Mouse (Mus musculus): Measurements from ENCODE around the gene Insm1. TPM values are rescaled to one million over a fixed set of nuclear protein-coding genes. Genes with fewer than 3 reads are reported as not detected.

Insm1 gene
- polyA plus RNA-seq, 1 experiment from 2014 or later, result 1.1 TPM

- no peaks in the 10 kb centered on the region for H3K36me3 ChIP-seq
- H3K27me3 ChIP-seq (replicated peaks), result peaks cover 74% of the 10 kb centered on the region
- no peak for ATAC-seq
- H3K4me2 ChIP-seq (replicated peaks), result peak overlapping the region; percentile 56
- H3K4me3 ChIP-seq (replicated peaks), result peak overlapping the region; percentile 21
- H3K9ac ChIP-seq, result no peak overlapping the region
- H3K27ac ChIP-seq, result no peak overlapping the region
- H3K4me1 ChIP-seq (replicated peaks), result peaks cover 35% of the 10 kb centered on the region
- under 1% methylated on average over 40 of the region's 40 CpGs for WGBS
- H3K9me3 ChIP-seq, result no peaks in the 10 kb centered on the region
Measured at GRCm38 (mm10) chr2:146218161-146218691, 3.5 kb upstream of the Insm1 start.

- H3K27me3 ChIP-seq (replicated peaks), result peaks cover 82% of the 10 kb centered on the region
- no peak for ATAC-seq
- H3K4me3 ChIP-seq (replicated peaks), result no peak overlapping the region
- no peak overlapping the region for H3K9ac ChIP-seq
- no peak overlapping the region for H3K4me2 ChIP-seq (replicated peaks)
- WGBS, result 3% methylated on average over 19 of the region's 19 CpGs
- peaks cover 39% of the 10 kb centered on the region for H3K4me1 ChIP-seq (replicated peaks)
- no peaks in the 10 kb centered on the region for H3K9me3 ChIP-seq
- H3K36me3 ChIP-seq, result no peaks in the 10 kb centered on the region
- H3K27ac ChIP-seq, result no peak overlapping the region
Measured at GRCm38 (mm10) chr2:146218881-146219535, 2.7 kb upstream of the Insm1 start.

GRCm38 (mm10) chr2:146219791-146220190 is 1.9 kb upstream of the Insm1 start:
- 16% methylated on average over 11 of the region's 11 CpGs for WGBS
- ATAC-seq, result no peak
- peaks cover 39% of the 10 kb centered on the region for H3K4me1 ChIP-seq (replicated peaks)
- no peak overlapping the region for H3K9ac ChIP-seq
- no peak overlapping the region for H3K4me3 ChIP-seq (replicated peaks)
- peaks cover 81% of the 10 kb centered on the region for H3K27me3 ChIP-seq (replicated peaks)
- no peaks in the 10 kb centered on the region for H3K9me3 ChIP-seq
- no peaks in the 10 kb centered on the region for H3K36me3 ChIP-seq
- H3K4me2 ChIP-seq (replicated peaks), result no peak overlapping the region
- no peak overlapping the region for H3K27ac ChIP-seq

GRCm38 (mm10) chr2:146220591-146221075 is 1.1 kb upstream of the Insm1 start:
- no peaks in the 10 kb centered on the region for H3K9me3 ChIP-seq
- ATAC-seq, result no peak
- no peaks in the 10 kb centered on the region for H3K36me3 ChIP-seq
- 2% methylated on average over 20 of the region's 24 CpGs for WGBS
- peaks cover 82% of the 10 kb centered on the region for H3K27me3 ChIP-seq (replicated peaks)
- H3K4me2 ChIP-seq (replicated peaks), result peak overlapping the region; percentile 98
- H3K4me3 ChIP-seq (replicated peaks), result peak overlapping the region; percentile 51
- no peak overlapping the region for H3K9ac ChIP-seq
- no peak overlapping the region for H3K27ac ChIP-seq
- peaks cover 39% of the 10 kb centered on the region for H3K4me1 ChIP-seq (replicated peaks)

- peak overlapping the region; percentile 51 for H3K4me3 ChIP-seq (replicated peaks)
- ATAC-seq, result peak; percentile 71
- peak overlapping the region; percentile 32; the same call in 1 of the 2 replicates for H3K9ac ChIP-seq
- H3K27me3 ChIP-seq (replicated peaks), result peaks cover 84% of the 10 kb centered on the region
- under 1% methylated on average over 44 of the region's 44 CpGs for WGBS
- peaks cover 39% of the 10 kb centered on the region for H3K4me1 ChIP-seq (replicated peaks)
- H3K4me2 ChIP-seq (replicated peaks), result peak overlapping the region; percentile 98
- H3K36me3 ChIP-seq, result no peaks in the 10 kb centered on the region
- no peak overlapping the region for H3K27ac ChIP-seq
- H3K9me3 ChIP-seq, result no peaks in the 10 kb centered on the region
Measured at GRCm38 (mm10) chr2:146221929-146222278, 183 bp downstream of the Insm1 start.

GRCm38 (mm10) chr2:146222279-146223175 is 806 bp downstream of the Insm1 start:
- WGBS, result under 1% methylated on average over 114 of the region's 133 CpGs
- H3K4me2 ChIP-seq (replicated peaks), result peak overlapping the region; percentile 98
- H3K9me3 ChIP-seq, result no peaks in the 10 kb centered on the region
- H3K27ac ChIP-seq, result 0 out of 2 replicates have a peak overlapping the region, but pooled peaks have one; percentile 6
- H3K36me3 ChIP-seq, result no peaks in the 10 kb centered on the region
- H3K9ac ChIP-seq, result peak overlapping the region; percentile 32; the same call in 1 of the 2 replicates
- H3K27me3 ChIP-seq (replicated peaks), result peaks cover 86% of the 10 kb centered on the region
- peaks cover 39% of the 10 kb centered on the region for H3K4me1 ChIP-seq (replicated peaks)
- peak overlapping the region; percentile 51 for H3K4me3 ChIP-seq (replicated peaks)
- peak; percentile 18; the same call in 1 of the 2 replicates for ATAC-seq

GRCm38 (mm10) chr2:146223176-146223905 is 1.6 kb downstream of the Insm1 start:
- Histone ChIP-seq H3K4me1 (replicated peaks) (peaks cover 35% of the 10 kb centered on the region), H3K9ac (0 out of 2 replicates have a peak overlapping the region, but pooled peaks have one; percentile 32), H3K4me2 (replicated peaks) (peak overlapping the region; percentile 98), H3K9me3 (no peaks in the 10 kb centered on the region), H3K27ac (no peak overlapping the region), H3K27me3 (replicated peaks) (peaks cover 82% of the 10 kb centered on the region), H3K4me3 (replicated peaks) (peak overlapping the region; percentile 51), H3K36me3 (no peaks in the 10 kb centered on the region)
- no peak for ATAC-seq
- 1% methylated on average over 72 of the region's 75 CpGs for WGBS

- Histone ChIP-seq H3K36me3 (no peaks in the 10 kb centered on the region), H3K4me3 (replicated peaks) (0 out of 2 replicates have a peak overlapping the region, but pooled peaks have one; percentile 51), H3K9ac (no peak overlapping the region), H3K27ac (no peak overlapping the region), H3K4me2 (replicated peaks) (no peak overlapping the region; the same call in 1 of the 2 replicates), H3K9me3 (no peaks in the 10 kb centered on the region), H3K4me1 (replicated peaks) (peaks cover 29% of the 10 kb centered on the region), H3K27me3 (replicated peaks) (peaks cover 82% of the 10 kb centered on the region)
- WGBS, result 15% methylated on average over 7 of the region's 7 CpGs
- ATAC-seq, result no peak
Measured at GRCm38 (mm10) chr2:146224141-146224540, 2.4 kb downstream of the Insm1 start.

- Histone ChIP-seq H3K27me3 (replicated peaks) (peaks cover 72% of the 10 kb centered on the region), H3K9ac (no peak overlapping the region), H3K9me3 (no peaks in the 10 kb centered on the region), H3K36me3 (no peaks in the 10 kb centered on the region), H3K4me1 (replicated peaks) (peaks cover 28% of the 10 kb centered on the region), H3K4me2 (replicated peaks) (no peak overlapping the region), H3K4me3 (replicated peaks) (no peak overlapping the region), H3K27ac (no peak overlapping the region)
- ATAC-seq, result no peak
- WGBS, result 17% methylated on average over 6 of the region's 6 CpGs
Measured at GRCm38 (mm10) chr2:146225818-146226217, 4.1 kb downstream of the Insm1 start.

GRCm38 (mm10) chr2:146226484-146226883 is 4.8 kb downstream of the Insm1 start:
- peaks cover 66% of the 10 kb centered on the region for H3K27me3 ChIP-seq (replicated peaks)
- no peak for ATAC-seq
- no peak overlapping the region for H3K9ac ChIP-seq
- WGBS, result 2% methylated on average over 9 of the region's 9 CpGs
- H3K4me3 ChIP-seq (replicated peaks), result no peak overlapping the region
- H3K9me3 ChIP-seq, result no peaks in the 10 kb centered on the region
- no peaks in the 10 kb centered on the region for H3K36me3 ChIP-seq
- H3K4me1 ChIP-seq (replicated peaks), result peaks cover 21% of the 10 kb centered on the region
- H3K4me2 ChIP-seq (replicated peaks), result no peak overlapping the region
- no peak overlapping the region for H3K27ac ChIP-seq

- Histone ChIP-seq H3K4me1 (replicated peaks) (peaks cover 9% of the 10 kb centered on the region), H3K27ac (no peak overlapping the region), H3K4me3 (replicated peaks) (no peak overlapping the region), H3K36me3 (no peaks in the 10 kb centered on the region), H3K27me3 (replicated peaks) (peaks cover 54% of the 10 kb centered on the region), H3K9ac (no peak overlapping the region), H3K4me2 (replicated peaks) (no peak overlapping the region), H3K9me3 (no peaks in the 10 kb centered on the region)
- 61% methylated on average over 3 of the region's 3 CpGs for WGBS
- no peak for ATAC-seq
Measured at GRCm38 (mm10) chr2:146227646-146228045, 5.9 kb downstream of the Insm1 start.

Measured in intestine, embryonic 15.5 days (tissue).